Mouse (Mus musculus): ENCODE measurements at regions not wholly inside any gene's neighbourhood (a gene's known extent, or its start where the extent isn't known, plus 50 kb on each side); places are given as distances from the start of the nearest gene placed in this dataset.
"Not testable (repeated sequence)": the region's sequence is repeated elsewhere in the genome, so short reads cannot be mapped to it uniquely, and the experiment has no call there.

DNA sequence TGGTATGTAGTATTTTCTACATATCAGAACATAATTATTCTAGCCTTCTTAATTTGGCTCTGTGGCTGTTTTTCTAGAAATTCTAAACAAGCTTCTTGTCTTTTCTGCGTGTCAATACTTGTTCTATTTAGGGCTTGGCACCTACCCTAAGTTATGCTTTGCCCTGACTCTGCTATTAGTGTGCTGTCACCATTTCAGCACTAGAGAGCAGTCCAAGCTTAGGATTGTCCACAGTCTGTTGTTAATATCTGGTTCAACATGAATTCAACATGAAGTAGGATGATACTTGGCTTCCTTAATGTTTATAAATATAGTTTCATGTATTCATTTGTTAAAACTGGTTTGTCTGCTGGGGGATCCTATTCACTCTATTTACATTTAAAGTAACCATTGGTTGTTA lies 61.2 kb downstream of the Maged1 start:
- DNase-seq (ENCODE audit: low read depth, low spot score) = peak; percentile 32

DNA sequence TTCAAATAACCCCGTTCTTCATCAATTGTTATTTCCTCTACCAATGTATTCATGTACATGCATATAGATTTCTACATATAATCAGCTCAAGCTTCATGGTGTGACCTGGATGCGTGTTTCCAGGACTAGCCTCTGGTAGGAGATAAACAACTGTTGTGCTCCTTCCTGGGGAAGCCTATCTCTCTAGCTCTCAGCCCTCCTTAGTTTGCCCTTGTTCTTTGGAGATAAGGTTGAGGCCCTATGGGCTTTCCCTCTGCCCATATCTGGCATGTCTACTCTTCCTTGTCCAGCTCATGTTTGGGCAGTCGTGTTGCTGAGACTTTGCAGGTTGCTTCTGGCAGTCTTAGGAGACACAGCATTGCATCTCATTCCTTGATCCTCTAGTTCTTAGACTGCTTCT lies 74.3 kb downstream of the Maged1 start:
- not testable (repeated sequence) for DNase-seq (ENCODE audit: low read depth, low spot score)

Measured in 3T3-L1 (cell line).